Mouse (Mus musculus) frontal cortex, adult 2 months (tissue): Measurements from ENCODE around the gene Spn. TPM values are rescaled to one million over a fixed set of nuclear protein-coding genes. Genes with fewer than 3 reads are reported as not detected.

Experiments used
- DNase-seq, 2 experiments: peaks; one replicate each; pipeline ENCODE4 v3.0.0; 2022; ENCODE audit warnings: low spot score in 1 of 2; ENCODE audit errors: extremely low spot score in 1 of 2
- polyA plus RNA-seq: library from polyadenylated mRNA; depleted of rRNA; stranded (reverse); fragments of >200 nt; gene quantifications from 2 replicates; pipeline ENCODE4 v1.2.3, GENCODE M21; 2012; rRNA removed

Gene Spn
- polyA plus RNA-seq, 1 experiment: 0.16 TPM

DNA sequence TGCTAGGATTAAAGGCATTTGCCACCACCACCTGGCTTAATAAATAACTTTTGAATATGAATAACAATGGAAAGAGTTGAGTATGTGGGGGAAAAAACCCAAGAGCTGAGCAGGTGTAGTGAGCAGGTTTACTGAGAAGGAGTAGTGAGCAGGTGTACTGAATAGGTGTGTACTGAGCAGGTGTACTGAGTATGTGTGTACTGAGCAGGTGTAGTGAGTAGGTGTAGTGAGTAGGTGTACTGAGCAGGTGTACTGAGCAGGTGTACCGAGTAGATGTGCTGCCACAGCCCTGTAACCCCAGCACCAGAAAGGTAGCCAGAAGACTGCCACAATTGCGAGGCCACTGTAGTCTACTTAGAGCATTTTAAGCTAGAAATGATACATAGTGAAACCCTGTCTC, 52.8 kb downstream of the Spn start:
- no peak for DNase-seq

DNA sequence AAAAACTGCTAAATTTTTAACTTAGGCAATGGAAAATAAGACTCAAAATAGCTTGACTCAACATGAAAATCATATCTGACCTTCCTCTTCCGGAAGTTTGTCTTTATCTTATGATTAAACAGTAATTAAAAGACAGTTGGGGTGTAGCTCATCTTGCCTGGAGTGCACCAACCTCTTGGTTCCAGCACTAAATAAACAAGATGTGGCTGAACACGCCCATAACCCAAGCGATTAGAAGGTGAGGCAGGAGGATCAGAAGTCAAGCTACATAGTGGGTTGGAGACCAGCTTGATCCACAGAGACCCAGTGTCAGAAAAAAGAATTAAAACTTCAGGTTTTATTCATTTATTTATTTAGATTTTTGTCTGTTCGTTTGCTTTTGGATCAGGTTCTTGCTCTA, 53.9 kb downstream of the Spn start:
- no peak for DNase-seq

DNA sequence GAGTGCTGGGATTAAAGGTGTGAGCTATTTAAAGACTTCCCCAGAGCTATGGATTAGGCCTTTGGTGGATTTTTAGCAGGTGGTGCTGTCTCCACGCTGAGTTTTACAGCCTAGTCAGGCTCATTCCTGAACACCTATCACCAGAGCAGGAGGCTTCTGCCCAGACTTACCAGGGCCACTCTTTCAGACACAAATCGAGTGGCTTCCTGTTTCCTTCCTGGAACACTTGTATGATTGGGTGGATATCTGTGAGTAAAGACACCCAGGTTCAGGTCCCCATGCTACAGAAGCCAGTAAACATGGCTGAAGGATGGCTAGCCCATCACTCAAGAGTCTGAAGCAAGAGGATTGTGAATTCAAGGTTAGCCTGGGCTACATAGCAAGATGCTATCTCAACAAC, 54.6 kb downstream of the Spn start:
- DNase-seq: no peak

DNA sequence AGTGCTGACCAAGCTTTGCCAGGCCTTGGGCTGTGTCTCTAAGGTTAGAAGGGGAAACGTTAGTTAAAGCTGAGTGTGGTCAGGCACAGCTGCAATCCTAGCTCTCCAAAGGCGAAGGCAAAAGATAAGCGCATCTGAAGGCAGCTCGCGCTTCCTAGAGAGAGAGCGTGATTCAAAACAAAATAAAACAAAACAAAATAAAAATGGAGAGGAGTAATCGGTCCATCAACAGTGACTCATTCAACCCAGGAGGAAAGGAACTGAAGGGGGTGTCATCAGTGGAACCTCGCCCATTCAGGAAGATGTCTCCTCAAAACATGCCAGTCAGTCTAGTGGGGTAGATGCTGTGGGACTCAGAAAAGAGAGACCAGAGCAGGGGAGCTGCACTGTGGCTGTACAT, 55.4 kb downstream of the Spn start:
- no peak for DNase-seq

Other genes starting within 250 kb of the Spn start
- 27.7 and 30.9 TPM in 2 replicates for gene Tmem219, start 214.9 kb downstream of the Spn start, polyA plus RNA-seq
- 163 and 171 TPM in 2 replicates for gene Kctd13, start 208.9 kb downstream of the Spn start, polyA plus RNA-seq
- gene Asphd1, start 188.2 kb downstream of the Spn start, polyA plus RNA-seq: 46.4 and 54.9 TPM in 2 replicates
- gene Sez6l2, start 187.3 kb downstream of the Spn start, polyA plus RNA-seq: 175 and 194 TPM in 2 replicates
- gene Cdipt, start 161.9 kb downstream of the Spn start, polyA plus RNA-seq: 224 and 230 TPM in 2 replicates
- 0.80 and 1.0 TPM in 2 replicates for gene Cdiptos, start 161.7 kb downstream of the Spn start, polyA plus RNA-seq
- 8.3 and 8.8 TPM in 2 replicates for gene Mvp, start 123.2 kb downstream of the Spn start, polyA plus RNA-seq
- 1.7 and 2.4 TPM in 2 replicates for gene Pagr1b, start 121.3 kb downstream of the Spn start, polyA plus RNA-seq
- 30.0 and 42.3 TPM in 2 replicates for gene Pagr1a, start 120.5 kb downstream of the Spn start, polyA plus RNA-seq
- 95.5 and 113 TPM in 2 replicates for gene Gm42742, start 116.7 kb downstream of the Spn start, polyA plus RNA-seq
- 227 and 259 TPM in 2 replicates for gene Prrt2, start 116.6 kb downstream of the Spn start, polyA plus RNA-seq
- gene Maz, start 110.8 kb downstream of the Spn start, polyA plus RNA-seq: 165 and 186 TPM in 2 replicates
- 6.0 and 7.4 TPM in 2 replicates for gene Kif22, start 95.4 kb downstream of the Spn start, polyA plus RNA-seq
- 0.16 and 0.23 TPM in 2 replicates for gene Zg16, start 50.5 kb downstream of the Spn start, polyA plus RNA-seq
- gene AI467606, start 46.5 kb downstream of the Spn start, polyA plus RNA-seq: 2.3 and 2.9 TPM in 2 replicates
- 0.86 TPM in 2 replicates for gene Qprt, start 15.6 kb downstream of the Spn start, polyA plus RNA-seq
- gene Cd2bp2, start 58.2 kb upstream of the Spn start, polyA plus RNA-seq: 97.1 and 102 TPM in 2 replicates
- 60.3 and 77.8 TPM in 2 replicates for gene Tbc1d10b, start 70.6 kb upstream of the Spn start, polyA plus RNA-seq
- 1.6 and 3.0 TPM in 2 replicates for gene Mylpf, start 71.1 kb upstream of the Spn start, polyA plus RNA-seq
- gene Zfp553, start 95.2 kb upstream of the Spn start, polyA plus RNA-seq: 13.5 and 13.8 TPM in 2 replicates
- gene Sept1, start 95.3 kb upstream of the Spn start, polyA plus RNA-seq: 10.2 and 13.3 TPM in 2 replicates
- 120 and 131 TPM in 2 replicates for gene Zfp771, start 106.5 kb upstream of the Spn start, polyA plus RNA-seq
- gene Dctpp1, start 122.9 kb upstream of the Spn start, polyA plus RNA-seq: 27.9 and 30.1 TPM in 2 replicates
- gene Sephs2, start 136.2 kb upstream of the Spn start, polyA plus RNA-seq: 22.2 and 27.6 TPM in 2 replicates
- 0.66 and 0.88 TPM in 2 replicates for gene Itgal, start 158.4 kb upstream of the Spn start, polyA plus RNA-seq
- 14.8 and 16.2 TPM in 2 replicates for gene Zfp768, start 207.8 kb upstream of the Spn start, polyA plus RNA-seq
- 4.6 and 5.1 TPM in 2 replicates for gene Zfp747, start 238.2 kb upstream of the Spn start, polyA plus RNA-seq
- 2.2 and 2.9 TPM in 2 replicates for gene 9130019O22Rik, start 249.3 kb upstream of the Spn start, polyA plus RNA-seq